Mouse (Mus musculus) hindbrain, embryonic 10.5 days (tissue): ENCODE results near the gene 1700001O22Rik. TPM values are rescaled to one million over a fixed set of nuclear protein-coding genes. Genes with fewer than 3 reads are reported as not detected.

Experiments
- DNase-seq: peaks from one replicate; pipeline ENCODE4 v3.0.0-alpha.2; 2017; ENCODE audit warnings: low spot score
- H3K27ac ChIP-seq: fragments of 300-500 bp; sonication (generic); 2 replicates; pipeline ENCODE4 v1.5.1; 2016; ENCODE audit warnings: mild to moderate bottlenecking, moderate library complexity
- H3K27me3 ChIP-seq: fragments of 300-500 bp; sonication (generic); 2 replicates; pipeline ENCODE4 v1.6.1; 2016; ENCODE audit warnings: mild to moderate bottlenecking; ENCODE audit not compliant: poor library complexity, insufficient read depth, severe bottlenecking
- H3K36me3 ChIP-seq: fragments of 300-500 bp; sonication (generic); 2 replicates; pipeline ENCODE4 v1.6.1; 2016; ENCODE audit warnings: mild to moderate bottlenecking, moderate library complexity
- H3K4me1 ChIP-seq: fragments of 300-500 bp; sonication (generic); replicated peaks from 2 replicates; pipeline ENCODE4 v1.6.1; 2016; ENCODE audit warnings: mild to moderate bottlenecking
- H3K4me3 ChIP-seq: fragments of 300-500 bp; sonication (generic); 2 replicates; pipeline ENCODE4 v1.5.1; 2016; ENCODE audit warnings: mild to moderate bottlenecking, moderate library complexity
- H3K9me3 ChIP-seq: fragments of 300-500 bp; sonication (generic); 2 replicates; pipeline ENCODE4 v1.6.1; 2016; ENCODE audit warnings: mild to moderate bottlenecking, moderate library complexity
- WGBS: fragments of 180-500 bp; shearing (Covaris S2); methylation state at CpG from one replicate; pipeline ENCODE4 v1.1.7; 2016; 5-methylcytosine and 5-hydroxymethylcytosine counted together
- polyA plus RNA-seq: library from polyadenylated mRNA; unstranded; fragments of >200 nt; fragmentation: Nextera tagmentation; extraction: Ambion mirVana; gene quantifications from 2 replicates; pipeline ENCODE4 v1.2.1, GENCODE M21; 2016

The 1700001O22Rik gene
- polyA plus RNA-seq, 1 experiment from 2014 or later = 3.1 TPM

GRCm38 (mm10) chr2:30784078-30784994, 19.1 kb downstream of the 1700001O22Rik start:
- peak; percentile 71 for DNase-seq
- no peaks in the 10 kb centered on the region for H3K27me3 ChIP-seq
- H3K9me3 ChIP-seq = no peaks in the 10 kb centered on the region
- no peaks in the 10 kb centered on the region for H3K36me3 ChIP-seq
- peak overlapping the region; percentile 90 for H3K27ac ChIP-seq
- H3K4me3 ChIP-seq = peak overlapping the region; percentile 44
- WGBS = 7% methylated on average over 40 of the region's 40 CpGs
- H3K4me1 ChIP-seq = peaks cover 83% of the 10 kb centered on the region

DNA sequence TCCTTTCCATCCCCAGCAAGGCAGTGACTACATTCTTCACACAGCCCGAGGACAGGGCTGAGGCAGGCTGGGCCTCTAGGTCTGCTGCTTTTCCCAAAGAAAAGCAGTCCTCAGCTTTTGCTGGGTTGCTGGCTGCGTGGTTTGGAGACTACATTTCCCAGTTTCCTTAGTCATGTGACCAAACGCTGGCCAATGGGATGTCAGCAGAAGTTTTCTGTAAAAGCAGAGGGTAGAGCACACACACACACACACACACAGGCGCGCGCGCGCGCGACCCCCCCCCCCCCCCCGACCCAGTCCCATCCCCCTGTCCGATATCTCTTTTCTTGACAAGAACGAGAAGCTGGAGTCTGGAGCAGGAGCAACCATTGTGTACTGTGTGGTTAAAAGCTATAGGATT, 20.1 kb downstream of the 1700001O22Rik start:
- Histone ChIP-seq H3K9me3 (no peaks in the 10 kb centered on the region), H3K36me3 (no peaks in the 10 kb centered on the region), H3K27ac (peak overlapping the region; percentile 90), H3K27me3 (no peaks in the 10 kb centered on the region), H3K4me3 (peak overlapping the region; percentile 14), H3K4me1 (peaks cover 91% of the 10 kb centered on the region)
- under 1% methylated on average over 13 of the region's 13 CpGs for WGBS
- peak; percentile 81 for DNase-seq

- Histone ChIP-seq H3K4me3 (peak overlapping the region; percentile 14), H3K27me3 (no peaks in the 10 kb centered on the region), H3K4me1 (peaks cover 94% of the 10 kb centered on the region), H3K27ac (peak overlapping the region; percentile 90), H3K9me3 (no peaks in the 10 kb centered on the region), H3K36me3 (no peaks in the 10 kb centered on the region)
- WGBS = 77% methylated on average over 8 of the region's 8 CpGs
- DNase-seq = no peak
These were observed 20.9 kb downstream of the 1700001O22Rik start for GRCm38 (mm10) chr2:30782312-30783290.

GRCm38 (mm10) chr2:30779241-30779640, 24.2 kb downstream of the 1700001O22Rik start:
- Histone ChIP-seq H3K27me3 (peaks cover 8% of the 10 kb centered on the region; the same call in 1 of the 2 replicates), H3K36me3 (no peaks in the 10 kb centered on the region), H3K9me3 (no peaks in the 10 kb centered on the region), H3K4me3 (peak overlapping the region; percentile 16; the same call in 1 of the 2 replicates), H3K4me1 (peaks cover 82% of the 10 kb centered on the region), H3K27ac (peak overlapping the region; percentile 82)
- WGBS = 1% methylated on average over 5 of the region's 5 CpGs
- DNase-seq = peak; percentile 85

DNA sequence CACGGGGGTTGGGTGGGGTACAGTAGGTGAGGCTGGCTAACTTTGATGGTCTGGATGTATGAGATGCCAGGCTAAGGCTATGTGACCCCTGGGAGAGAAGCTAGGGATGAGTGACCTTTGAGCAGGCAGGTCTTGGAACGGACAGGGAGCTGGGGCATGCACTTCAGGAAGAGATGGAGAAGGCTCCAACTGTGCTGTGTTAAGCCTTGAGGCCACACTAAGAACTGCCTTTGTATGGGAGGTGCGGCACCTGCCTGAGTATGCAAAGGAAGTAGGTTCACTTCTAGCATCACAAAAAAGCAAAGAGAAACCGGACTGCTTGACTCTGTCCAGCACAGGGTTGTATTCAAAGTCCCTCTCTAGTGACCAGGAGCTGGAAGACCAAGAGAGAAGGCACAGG, 25.2 kb downstream of the 1700001O22Rik start:
- WGBS = 64% methylated on average over 4 of the region's 4 CpGs
- Histone ChIP-seq H3K4me1 (peaks cover 82% of the 10 kb centered on the region), H3K27ac (peak overlapping the region; percentile 82)

DNA sequence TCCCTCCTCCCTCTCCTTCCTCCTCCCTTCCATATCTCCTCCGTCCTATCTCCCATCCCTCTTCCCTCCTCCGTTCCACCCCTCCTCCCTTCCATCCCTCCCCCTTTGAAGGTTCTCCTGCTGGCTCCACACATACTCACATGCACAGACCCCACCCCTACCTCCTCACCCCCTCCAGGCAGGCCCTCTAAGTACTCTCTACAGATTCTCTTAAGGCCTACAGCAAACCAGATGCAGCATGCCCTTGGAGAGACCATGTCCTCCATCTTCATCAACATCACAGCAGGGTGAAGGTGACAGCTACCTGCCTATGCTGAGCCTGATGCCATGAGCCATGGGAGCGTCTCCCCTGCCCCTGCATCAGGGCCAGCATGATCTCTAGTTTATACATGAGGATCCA, 26.2 kb downstream of the 1700001O22Rik start:
- Histone ChIP-seq H3K36me3 (no peaks in the 10 kb centered on the region), H3K9me3 (no peaks in the 10 kb centered on the region), H3K27ac (peak overlapping the region; percentile 82), H3K27me3 (peaks cover 8% of the 10 kb centered on the region; the same call in 1 of the 2 replicates), H3K4me3 (no peak overlapping the region), H3K4me1 (peaks cover 82% of the 10 kb centered on the region)
- DNase-seq = no peak
- WGBS = 86% methylated on average over 3 of the region's 3 CpGs

More for the DNA sequence above, 25.2 kb downstream of the 1700001O22Rik start:
- H3K36me3 ChIP-seq = no peaks in the 10 kb centered on the region
- no peak overlapping the region for H3K4me3 ChIP-seq
- peaks cover 8% of the 10 kb centered on the region; the same call in 1 of the 2 replicates for H3K27me3 ChIP-seq
- no peak for DNase-seq
- no peaks in the 10 kb centered on the region for H3K9me3 ChIP-seq

- Histone ChIP-seq H3K4me3 (no peak overlapping the region), H3K27me3 (peaks cover 8% of the 10 kb centered on the region; the same call in 1 of the 2 replicates), H3K36me3 (no peaks in the 10 kb centered on the region), H3K4me1 (peaks cover 86% of the 10 kb centered on the region), H3K9me3 (no peaks in the 10 kb centered on the region), H3K27ac (peak overlapping the region; percentile 62)
- WGBS = 56% methylated on average over 3 of the region's 3 CpGs
- DNase-seq = no peak
These were observed 27.5 kb downstream of the 1700001O22Rik start for GRCm38 (mm10) chr2:30775955-30776354.

- Histone ChIP-seq H3K9me3 (no peaks in the 10 kb centered on the region), H3K4me1 (peaks cover 86% of the 10 kb centered on the region), H3K27ac (peak overlapping the region; percentile 92), H3K27me3 (peaks cover 8% of the 10 kb centered on the region; the same call in 1 of the 2 replicates), H3K4me3 (no peak overlapping the region), H3K36me3 (no peaks in the 10 kb centered on the region)
- WGBS = 83% methylated on average over 8 of the region's 8 CpGs
- no peak for DNase-seq
These were observed 30.0 kb downstream of the 1700001O22Rik start for GRCm38 (mm10) chr2:30773313-30774005.

DNA sequence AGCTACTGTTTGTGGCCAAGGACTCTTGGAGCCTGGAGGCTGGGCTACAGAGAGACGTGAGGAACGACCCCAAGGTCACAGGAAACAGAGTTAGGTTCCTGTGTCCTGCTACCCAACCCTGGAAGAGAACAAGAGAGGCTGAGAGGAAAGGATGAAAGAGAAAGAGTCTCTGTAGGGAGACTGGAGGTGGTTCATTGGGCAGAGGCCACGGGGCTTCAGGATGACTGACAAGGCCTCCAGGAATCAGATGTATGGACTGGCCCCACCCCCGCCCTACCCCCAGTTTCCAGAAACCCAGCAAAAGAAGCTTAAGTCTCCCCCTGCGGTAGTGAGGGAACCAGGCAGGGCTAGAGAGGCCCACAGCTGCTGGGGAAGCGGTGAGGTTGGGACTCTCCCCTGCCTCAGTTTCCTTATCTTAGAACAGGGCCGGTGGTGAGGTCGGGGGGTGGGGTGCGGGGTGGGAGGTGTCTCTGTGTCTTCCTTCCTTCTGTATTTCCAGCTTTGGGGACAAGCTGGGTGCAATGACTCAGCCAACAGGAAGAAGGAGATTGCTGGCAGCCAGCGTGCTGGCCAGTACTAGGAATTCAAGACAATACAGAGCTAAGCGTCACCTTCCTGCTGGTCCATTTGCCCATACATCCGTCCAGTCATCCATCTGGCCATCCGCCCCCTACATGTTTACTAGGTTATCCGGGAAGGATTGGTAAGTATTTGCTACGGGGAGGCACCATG, 30.7 kb downstream of the 1700001O22Rik start:
- no peaks in the 10 kb centered on the region for H3K9me3 ChIP-seq
- H3K4me1 ChIP-seq = peaks cover 86% of the 10 kb centered on the region
- peaks cover 8% of the 10 kb centered on the region; the same call in 1 of the 2 replicates for H3K27me3 ChIP-seq
- 40% methylated on average over 15 of the region's 15 CpGs for WGBS
- DNase-seq = no peak
- peak overlapping the region; percentile 11; the same call in 1 of the 2 replicates for H3K4me3 ChIP-seq
- H3K36me3 ChIP-seq = no peaks in the 10 kb centered on the region
- peak overlapping the region; percentile 92 for H3K27ac ChIP-seq

- H3K27ac ChIP-seq = peak overlapping the region; percentile 92
- peaks cover 2% of the 10 kb centered on the region; the same call in 1 of the 2 replicates for H3K27me3 ChIP-seq
- peak overlapping the region; percentile 53 for H3K4me3 ChIP-seq
- H3K9me3 ChIP-seq = no peaks in the 10 kb centered on the region
- H3K36me3 ChIP-seq = no peaks in the 10 kb centered on the region
- H3K4me1 ChIP-seq = peaks cover 85% of the 10 kb centered on the region
- DNase-seq = peak; percentile 59
- 6% methylated on average over 19 of the region's 19 CpGs for WGBS
These were observed 31.5 kb downstream of the 1700001O22Rik start for GRCm38 (mm10) chr2:30771806-30772460.

DNA sequence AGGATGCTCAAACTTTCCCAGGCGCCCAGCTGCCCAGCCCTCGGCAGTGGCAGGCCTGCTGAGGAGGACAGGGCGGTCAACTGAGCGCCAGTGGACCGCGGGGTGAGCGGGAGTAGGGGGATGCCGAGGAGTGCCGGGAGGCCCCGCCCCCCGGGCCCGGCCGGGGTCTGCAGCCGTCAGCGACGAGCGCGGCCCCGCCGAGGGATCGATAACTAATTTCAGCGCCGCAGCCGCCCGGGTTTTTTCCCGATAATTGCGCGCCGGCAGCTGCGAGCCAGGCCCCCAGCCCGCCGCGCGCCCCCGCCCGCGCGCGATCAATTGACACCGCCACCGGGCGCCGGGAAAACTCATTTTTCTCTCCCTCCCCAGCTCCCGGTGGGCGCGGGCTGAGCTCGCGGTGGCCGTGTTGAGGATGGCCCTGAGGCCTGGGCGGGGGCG, 32.1 kb downstream of the 1700001O22Rik start:
- peak; percentile 70 for DNase-seq
- peak overlapping the region; percentile 53 for H3K4me3 ChIP-seq
- H3K27me3 ChIP-seq = no peaks in the 10 kb centered on the region
- H3K4me1 ChIP-seq = peaks cover 82% of the 10 kb centered on the region
- H3K9me3 ChIP-seq = no peaks in the 10 kb centered on the region
- peak overlapping the region; percentile 92 for H3K27ac ChIP-seq
- WGBS = under 1% methylated on average over 51 of the region's 51 CpGs
- no peaks in the 10 kb centered on the region for H3K36me3 ChIP-seq
